Mouse (Mus musculus) megakaryocyte, embryonic 14.5 days (primary cell): Measurements from ENCODE around the gene Prtg. TPM values are rescaled to one million over a fixed set of nuclear protein-coding genes. Genes with fewer than 3 reads are reported as not detected.

Experiments used
- H3K27me3 ChIP-seq: replicated peaks from 2 replicates; pipeline ENCODE3; 2012; ENCODE audit warnings: inconsistent platforms
- H3K36me3 ChIP-seq: replicated peaks from 2 replicates; pipeline ENCODE3; 2012; ENCODE audit warnings: low read length, inconsistent platforms, mixed read lengths
- H3K4me1 ChIP-seq: 2 replicates; pipeline ENCODE4 v1.6.1; 2012; ENCODE audit warnings: inconsistent platforms
- H3K4me3 ChIP-seq: replicated peaks from 2 replicates; pipeline ENCODE3; 2012; ENCODE audit warnings: moderate library complexity, mild to moderate bottlenecking, inconsistent platforms
- H3K9me3 ChIP-seq: 2 replicates; pipeline ENCODE4 v1.6.1; 2012; ENCODE audit warnings: inconsistent platforms
- FLI1 ChIP-seq: IDR thresholded peaks from 2 replicates; pipeline ENCODE4 v1.6.1; 2012; ENCODE audit warnings: low read length, inconsistent platforms, mixed read lengths
- GATA1 ChIP-seq: IDR thresholded peaks from 3 replicates; pipeline ENCODE4 v1.6.1; 2012; ENCODE audit warnings: mixed read lengths, low read length, inconsistent platforms, borderline replicate concordance
- polyA plus RNA-seq: library from polyadenylated mRNA; stranded (reverse); fragments of >175 nt; gene quantifications from 2 replicates; pipeline ENCODE4 v1.2.3, GENCODE M21; 2012; ENCODE audit warnings: low replicate concordance; ENCODE audit not compliant: insufficient read depth

Gene Prtg
- not detected in 2 replicates for polyA plus RNA-seq

- H3K36me3 ChIP-seq = no peaks in the 10 kb centered on the region
- H3K4me3 ChIP-seq = peak within 1 kb of the TSS; percentile 91
- H3K4me1 ChIP-seq = peaks cover 12% of the 10 kb centered on the region
- peaks cover 74% of the 10 kb centered on the region for H3K27me3 ChIP-seq
- no peaks in the 10 kb centered on the region; the same call in 1 of the 2 replicates for H3K9me3 ChIP-seq
- TF ChIP-seq GATA1 = no peak
- no peak for TF ChIP-seq FLI1
Measured at GRCm38 (mm10) chr9:72806731-72807419, at the start of gene Prtg. TSS of gene Prtg (plus strand) at chr9:72806874.

GRCm38 (mm10) chr9:72757143-72757542 lies 49.5 kb upstream of the Prtg start:
- Histone ChIP-seq H3K27me3 (peaks cover 8% of the 10 kb centered on the region), H3K36me3 (no peaks in the 10 kb centered on the region), H3K4me1 (peaks cover 13% of the 10 kb centered on the region), H3K9me3 (no peaks in the 10 kb centered on the region), H3K4me3 (no peak overlapping the region)
- TF ChIP-seq FLI1 = no peak
- no peak for TF ChIP-seq GATA1

- Histone ChIP-seq H3K9me3 (no peaks in the 10 kb centered on the region), H3K4me1 (peaks cover 9% of the 10 kb centered on the region), H3K36me3 (no peaks in the 10 kb centered on the region), H3K27me3 (peaks cover 12% of the 10 kb centered on the region), H3K4me3 (peak overlapping the region; percentile 16)
- TF ChIP-seq FLI1 (no peak), GATA1 (no peak)
Measured at GRCm38 (mm10) chr9:72758705-72759131, 48.0 kb upstream of the Prtg start.

- TF ChIP-seq FLI1 = no peak
- TF ChIP-seq GATA1 = no peak
- Histone ChIP-seq H3K27me3 (peaks cover 12% of the 10 kb centered on the region), H3K4me1 (peaks cover 18% of the 10 kb centered on the region), H3K4me3 (no peak overlapping the region), H3K36me3 (no peaks in the 10 kb centered on the region), H3K9me3 (no peaks in the 10 kb centered on the region)
Measured at GRCm38 (mm10) chr9:72763050-72763718, 43.5 kb upstream of the Prtg start.

- no peaks in the 10 kb centered on the region for H3K36me3 ChIP-seq
- peaks cover 9% of the 10 kb centered on the region for H3K4me1 ChIP-seq
- H3K9me3 ChIP-seq = 0 out of 2 replicates have a peak, but pooled peaks cover 3% of the 10 kb centered on the region
- TF ChIP-seq FLI1 (no peak), GATA1 (no peak)
- H3K27me3 ChIP-seq = peaks cover 29% of the 10 kb centered on the region
- H3K4me3 ChIP-seq = peak overlapping the region; percentile 91
Measured at GRCm38 (mm10) chr9:72766789-72767349, 39.8 kb upstream of the Prtg start.

- Histone ChIP-seq H3K4me1 (no peaks in the 10 kb centered on the region; the same call in 1 of the 2 replicates), H3K9me3 (peaks cover 6% of the 10 kb centered on the region), H3K4me3 (no peak overlapping the region), H3K27me3 (peaks cover 38% of the 10 kb centered on the region), H3K36me3 (no peaks in the 10 kb centered on the region)
- TF ChIP-seq FLI1 (no peak), GATA1 (no peak)
Measured at GRCm38 (mm10) chr9:72775022-72775421, 31.7 kb upstream of the Prtg start.

GRCm38 (mm10) chr9:72779004-72779403 lies 27.7 kb upstream of the Prtg start:
- Histone ChIP-seq H3K36me3 (no peaks in the 10 kb centered on the region), H3K9me3 (peaks cover 3% of the 10 kb centered on the region)
- TF ChIP-seq GATA1 = no peak
- no peak for TF ChIP-seq FLI1

GRCm38 (mm10) chr9:72779733-72780132 lies 26.9 kb upstream of the Prtg start:
- Histone ChIP-seq H3K36me3 (no peaks in the 10 kb centered on the region), H3K4me1 (peaks cover 15% of the 10 kb centered on the region), H3K27me3 (peaks cover 47% of the 10 kb centered on the region), H3K4me3 (no peak overlapping the region), H3K9me3 (peaks cover 3% of the 10 kb centered on the region)
- no peak for TF ChIP-seq FLI1
- no peak for TF ChIP-seq GATA1

More at GRCm38 (mm10) chr9:72779004-72779403, 27.7 kb upstream of the Prtg start:
- peaks cover 44% of the 10 kb centered on the region for H3K27me3 ChIP-seq
- no peak overlapping the region for H3K4me3 ChIP-seq
- H3K4me1 ChIP-seq = peaks cover 15% of the 10 kb centered on the region

GRCm38 (mm10) chr9:72780694-72781093 lies 26.0 kb upstream of the Prtg start:
- H3K4me1 ChIP-seq = peaks cover 15% of the 10 kb centered on the region
- H3K9me3 ChIP-seq = peaks cover 3% of the 10 kb centered on the region
- TF ChIP-seq FLI1 (no peak), GATA1 (no peak)
- peaks cover 50% of the 10 kb centered on the region for H3K27me3 ChIP-seq
- H3K36me3 ChIP-seq = no peaks in the 10 kb centered on the region
- no peak overlapping the region for H3K4me3 ChIP-seq

- peaks cover 15% of the 10 kb centered on the region for H3K4me1 ChIP-seq
- H3K9me3 ChIP-seq = peaks cover 3% of the 10 kb centered on the region
- no peaks in the 10 kb centered on the region for H3K36me3 ChIP-seq
- TF ChIP-seq FLI1 (no peak), GATA1 (no peak)
- peaks cover 47% of the 10 kb centered on the region for H3K27me3 ChIP-seq
- peak overlapping the region; percentile 40 for H3K4me3 ChIP-seq
Measured at GRCm38 (mm10) chr9:72781466-72781865, 25.2 kb upstream of the Prtg start.
